In genomic region chr9:50970413-50970812, GRCm38 (mm10) we compare ENCODE assay signal across 15 mouse cellular contexts. TPM values are rescaled to one million over a fixed set of nuclear protein-coding genes. Genes with fewer than 3 reads are reported as not detected.
A peak's percentile ranks its signal among the peaks of the same experiment; 100 is the strongest.
DNase-seq lines count a peak whose midpoint lies in the region; ATAC-seq lines count a peak whose summit lies in the region.
"Had no signal": no experiment of that assay in that cellular context is flagged by ENCODE, and none has a peak within 500 bp of the region (broad histone marks: within the 10 kb centered on the region; RNA-seq: fewer than 3 reads in every experiment).

No protein-coding gene starts in this region.

- peak; percentile 6 for DNase-seq in CD4-positive, CD25-positive, alpha-beta regulatory T cell, adult 2 months (ENCODE audit: low read depth, low spot score)
- DNase-seq in frontal cortex, postnatal 14 days (ENCODE audit: low spot score in 2 of 2) = no peak
- no peak for DNase-seq in embryo, embryonic 10.5 days (ENCODE audit: low spot score)
- no peak for DNase-seq in urinary bladder, postnatal 10 days (ENCODE audit: low spot score)
- DNase-seq: adrenal gland, adult 2 months; adrenal gland, postnatal 25 days; cerebellum, adult 2 months; cerebellum, postnatal 10 days; gastrocnemius, postnatal 14 days; heart, postnatal 4 days had no signal

- peak; percentile 51 for ATAC-seq in CD4-positive, CD25-positive, alpha-beta regulatory T cell, adult 4 months
- ATAC-seq in erythroblast, adult 5-6 weeks (replicated peaks; ENCODE audit: low FRiP score, poor library complexity, severe bottlenecking) = 0 out of 2 replicates have a peak, but pooled peaks have one; percentile 20
- peak; percentile 74 for ATAC-seq in megakaryocyte progenitor cell, adult 5-6 weeks (replicated peaks; ENCODE audit: poor library complexity)
- ATAC-seq: forebrain, embryonic 16.5 days; hindbrain, postnatal 0 days had no signal

RNA-seq across cellular contexts. Expression of gene Sik2, which starts 38.5 kb away (rescaled TPM):
- 10 to 100 TPM; 18.9 to 22.2 TPM for polyA plus RNA-seq in CD4-positive, CD25-positive, alpha-beta regulatory T cell, adult 4 months (2017; shearing (Covaris generic))
- total RNA-seq in erythroblast, adult 5-6 weeks (2015; ENCODE audit: low replicate concordance) = 47.6 and 53.6 TPM in 2 replicates
- total RNA-seq in erythroblast, adult 5-6 weeks (2017; ENCODE audit: low replicate concordance) = 57.9 and 60.9 TPM in 2 replicates
- 27.1 and 27.3 TPM in 2 replicates for total RNA-seq in megakaryocyte progenitor cell, adult 5-6 weeks (2015)
- total RNA-seq in megakaryocyte progenitor cell, adult 5-6 weeks (2017) = 12.3 and 19.8 TPM in 2 replicates

Comparison
In these comparisons a context has a peak if more than half of its experiments do, and no peak if none do; other contexts are left out.
1. ATAC-seq: peak in every context shown above with its lines; median percentile 74 in megakaryocyte progenitor cell, adult 5-6 weeks; 51 in CD4-positive, CD25-positive, alpha-beta regulatory T cell, adult 4 months; 20 in erythroblast, adult 5-6 weeks.